Mouse (Mus musculus) hindbrain, embryonic 10.5 days (tissue): Measurements from ENCODE around the gene Zfp30. TPM values are rescaled to one million over a fixed set of nuclear protein-coding genes. Genes with fewer than 3 reads are reported as not detected.

Source experiments
- DNase-seq: peaks from one replicate; pipeline ENCODE4 v3.0.0-alpha.2; 2017; ENCODE audit warnings: low spot score
- H3K27ac ChIP-seq: fragments of 300-500 bp; sonication (generic); 2 replicates; pipeline ENCODE4 v1.5.1; 2016; ENCODE audit warnings: mild to moderate bottlenecking, moderate library complexity
- H3K27me3 ChIP-seq: fragments of 300-500 bp; sonication (generic); 2 replicates; pipeline ENCODE4 v1.6.1; 2016; ENCODE audit warnings: mild to moderate bottlenecking; ENCODE audit not compliant: poor library complexity, insufficient read depth, severe bottlenecking
- H3K36me3 ChIP-seq: fragments of 300-500 bp; sonication (generic); 2 replicates; pipeline ENCODE4 v1.6.1; 2016; ENCODE audit warnings: mild to moderate bottlenecking, moderate library complexity
- H3K4me1 ChIP-seq: fragments of 300-500 bp; sonication (generic); replicated peaks from 2 replicates; pipeline ENCODE4 v1.6.1; 2016; ENCODE audit warnings: mild to moderate bottlenecking
- H3K4me3 ChIP-seq: fragments of 300-500 bp; sonication (generic); 2 replicates; pipeline ENCODE4 v1.5.1; 2016; ENCODE audit warnings: mild to moderate bottlenecking, moderate library complexity
- H3K9me3 ChIP-seq: fragments of 300-500 bp; sonication (generic); 2 replicates; pipeline ENCODE4 v1.6.1; 2016; ENCODE audit warnings: mild to moderate bottlenecking, moderate library complexity
- WGBS: fragments of 180-500 bp; shearing (Covaris S2); methylation state at CpG from one replicate; pipeline ENCODE4 v1.1.7; 2016; 5-methylcytosine and 5-hydroxymethylcytosine counted together
- polyA plus RNA-seq: library from polyadenylated mRNA; unstranded; fragments of >200 nt; fragmentation: Nextera tagmentation; extraction: Ambion mirVana; gene quantifications from 2 replicates; pipeline ENCODE4 v1.2.1, GENCODE M21; 2016

Zfp30 gene
- polyA plus RNA-seq: 5.8 and 6.4 TPM in 2 replicates

GRCm38 (mm10) chr7:29783871-29784551 is at the start of gene Zfp30:
Zfp30 (plus strand) TSS chr7:29783998.
- H3K36me3 ChIP-seq: peaks cover 32% of the 10 kb centered on the region
- H3K27ac ChIP-seq: peak within 1 kb of the TSS; percentile 92
- under 1% methylated on average over 45 of the region's 45 CpGs for WGBS
- no peaks in the 10 kb centered on the region for H3K27me3 ChIP-seq
- H3K4me1 ChIP-seq: peaks cover 21% of the 10 kb centered on the region
- DNase-seq: peak; percentile 94
- peak within 1 kb of the TSS; percentile 94 for H3K4me3 ChIP-seq
- peaks cover 4% of the 10 kb centered on the region; the same call in 1 of the 2 replicates for H3K9me3 ChIP-seq

GRCm38 (mm10) chr7:29742258-29742657 is 41.5 kb upstream of the Zfp30 start:
- WGBS: 90% methylated on average over 3 of the region's 3 CpGs
- no peak for DNase-seq
- no peaks in the 10 kb centered on the region for H3K27me3 ChIP-seq
- no peak overlapping the region for H3K27ac ChIP-seq
- no peaks in the 10 kb centered on the region for H3K36me3 ChIP-seq
- no peaks in the 10 kb centered on the region for H3K4me1 ChIP-seq
- no peaks in the 10 kb centered on the region for H3K9me3 ChIP-seq
- no peak overlapping the region for H3K4me3 ChIP-seq

- Histone ChIP-seq H3K27me3 (no peaks in the 10 kb centered on the region), H3K36me3 (no peaks in the 10 kb centered on the region), H3K4me1 (no peaks in the 10 kb centered on the region), H3K27ac (no peak overlapping the region), H3K4me3 (no peak overlapping the region), H3K9me3 (peaks cover 14% of the 10 kb centered on the region)
- no peak for DNase-seq
- 86% methylated on average over 5 of the region's 5 CpGs for WGBS
Measured at GRCm38 (mm10) chr7:29760476-29760875, 23.3 kb upstream of the Zfp30 start.

GRCm38 (mm10) chr7:29764702-29765101 is 19.1 kb upstream of the Zfp30 start:
- WGBS: 76% methylated on average over 7 of the region's 7 CpGs
- Histone ChIP-seq H3K36me3 (no peaks in the 10 kb centered on the region), H3K27ac (no peak overlapping the region), H3K4me1 (peaks cover 18% of the 10 kb centered on the region), H3K4me3 (no peak overlapping the region), H3K27me3 (no peaks in the 10 kb centered on the region), H3K9me3 (no peaks in the 10 kb centered on the region)
- DNase-seq: no peak

GRCm38 (mm10) chr7:29767058-29767686 is 16.6 kb upstream of the Zfp30 start:
- peaks cover 14% of the 10 kb centered on the region for H3K36me3 ChIP-seq
- WGBS: 3% methylated on average over 15 of the region's 15 CpGs
- DNase-seq: peak; percentile 80
- no peaks in the 10 kb centered on the region for H3K9me3 ChIP-seq
- H3K27ac ChIP-seq: peak overlapping the region; percentile 87
- peak overlapping the region; percentile 75 for H3K4me3 ChIP-seq
- H3K27me3 ChIP-seq: no peaks in the 10 kb centered on the region
- peaks cover 23% of the 10 kb centered on the region for H3K4me1 ChIP-seq

- no peaks in the 10 kb centered on the region for H3K9me3 ChIP-seq
- DNase-seq: peak; percentile 87
- H3K27me3 ChIP-seq: no peaks in the 10 kb centered on the region
- peaks cover 25% of the 10 kb centered on the region for H3K36me3 ChIP-seq
- H3K4me1 ChIP-seq: peaks cover 23% of the 10 kb centered on the region
- under 1% methylated on average over 32 of the region's 32 CpGs for WGBS
- H3K27ac ChIP-seq: peak within 1 kb of the TSS; percentile 93
- H3K4me3 ChIP-seq: peak within 1 kb of the TSS; percentile 75
Measured at GRCm38 (mm10) chr7:29768090-29768900, 15.5 kb upstream of the Zfp30 start, which contains the start of gene Zfp84. Zfp84 (plus strand) TSS chr7:29768552.

DNA sequence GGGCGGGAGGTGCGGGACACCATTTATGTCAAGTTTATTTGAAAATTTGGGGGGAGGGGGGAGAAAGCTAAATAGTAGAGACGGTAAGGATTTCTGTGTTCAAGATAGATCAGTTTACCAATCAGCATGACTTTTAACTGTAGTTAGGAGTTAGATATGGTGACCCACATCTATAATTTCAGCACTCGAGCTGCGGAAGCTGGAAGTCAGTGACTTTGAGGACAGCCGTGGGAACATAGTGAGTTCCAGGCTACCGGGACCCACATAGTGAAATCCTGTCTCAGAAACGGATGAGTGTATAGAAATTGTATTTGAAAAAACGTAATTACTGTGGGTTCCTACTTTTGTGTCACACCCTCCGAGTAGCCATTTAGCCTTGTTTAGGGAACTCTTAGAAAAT is 14.8 kb upstream of the Zfp30 start:
- H3K27ac ChIP-seq: peak overlapping the region; percentile 93
- peaks cover 23% of the 10 kb centered on the region for H3K4me1 ChIP-seq
- H3K27me3 ChIP-seq: no peaks in the 10 kb centered on the region
- peaks cover 32% of the 10 kb centered on the region for H3K36me3 ChIP-seq
- no peak for DNase-seq
- no peaks in the 10 kb centered on the region for H3K9me3 ChIP-seq
- H3K4me3 ChIP-seq: peak overlapping the region; percentile 75
- 10% methylated on average over 10 of the region's 10 CpGs for WGBS

DNA sequence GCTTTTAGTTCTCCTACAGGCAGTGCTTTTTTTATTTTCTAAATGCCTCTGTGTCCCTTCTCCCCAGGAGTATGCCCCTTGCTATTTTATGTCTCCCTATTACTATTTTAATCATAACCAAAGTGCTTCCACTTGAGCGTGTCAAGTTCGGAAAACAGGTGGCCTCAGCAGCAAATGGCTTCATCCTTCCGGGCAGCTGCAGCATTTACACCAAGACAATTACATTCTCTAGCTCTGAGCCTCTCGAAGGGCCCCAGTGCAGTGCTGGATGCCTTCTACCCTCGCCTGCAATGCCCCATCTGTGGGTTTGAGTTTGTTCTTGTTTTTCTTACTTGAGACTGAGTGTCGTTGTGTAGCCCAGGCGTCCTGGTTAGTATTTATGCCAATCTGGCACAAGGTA is 10.3 kb upstream of the Zfp30 start:
- 92% methylated on average over 7 of the region's 7 CpGs for WGBS
- Histone ChIP-seq H3K27me3 (no peaks in the 10 kb centered on the region), H3K27ac (no peak overlapping the region), H3K4me3 (no peak overlapping the region), H3K9me3 (peaks cover 5% of the 10 kb centered on the region; the same call in 1 of the 2 replicates), H3K36me3 (peaks cover 77% of the 10 kb centered on the region), H3K4me1 (peaks cover 12% of the 10 kb centered on the region)
- DNase-seq: no peak

GRCm38 (mm10) chr7:29774371-29774770 is 9.4 kb upstream of the Zfp30 start:
- Histone ChIP-seq H3K4me3 (no peak overlapping the region), H3K27ac (no peak overlapping the region), H3K4me1 (peaks cover 9% of the 10 kb centered on the region), H3K36me3 (peaks cover 86% of the 10 kb centered on the region), H3K9me3 (peaks cover 5% of the 10 kb centered on the region; the same call in 1 of the 2 replicates), H3K27me3 (no peaks in the 10 kb centered on the region)
- no peak for DNase-seq
- WGBS: 88% methylated on average over 3 of the region's 3 CpGs

DNA sequence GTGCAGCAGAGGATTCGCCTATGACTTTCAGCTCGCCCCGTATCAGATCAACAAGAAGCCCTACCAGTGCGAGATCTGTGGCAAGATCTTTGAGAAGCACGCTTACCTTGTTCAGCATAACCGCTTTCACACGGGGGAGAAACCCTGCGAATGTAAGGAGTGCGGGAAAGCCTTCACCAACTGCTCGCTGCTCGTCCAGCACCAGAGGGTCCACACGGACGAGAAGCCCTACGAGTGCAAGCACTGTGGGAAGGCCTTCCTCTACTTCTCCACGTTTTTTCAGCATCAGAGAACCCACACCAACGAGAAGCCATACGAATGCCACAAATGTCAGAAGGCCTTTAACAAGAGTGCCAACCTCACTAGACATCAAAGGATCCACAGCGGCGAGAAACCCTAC is 7.2 kb upstream of the Zfp30 start:
- Histone ChIP-seq H3K4me3 (no peak overlapping the region), H3K36me3 (peaks cover 84% of the 10 kb centered on the region), H3K9me3 (peaks cover 5% of the 10 kb centered on the region; the same call in 1 of the 2 replicates), H3K27ac (no peak overlapping the region), H3K27me3 (no peaks in the 10 kb centered on the region), H3K4me1 (no peaks in the 10 kb centered on the region)
- 96% methylated on average over 19 of the region's 19 CpGs for WGBS
- DNase-seq: no peak

GRCm38 (mm10) chr7:29777372-29777771 is 6.4 kb upstream of the Zfp30 start:
- no peaks in the 10 kb centered on the region for H3K4me1 ChIP-seq
- no peak overlapping the region for H3K27ac ChIP-seq
- 94% methylated on average over 10 of the region's 10 CpGs for WGBS
- no peak for DNase-seq
- peaks cover 5% of the 10 kb centered on the region; the same call in 1 of the 2 replicates for H3K9me3 ChIP-seq
- H3K36me3 ChIP-seq: peaks cover 76% of the 10 kb centered on the region
- no peaks in the 10 kb centered on the region for H3K27me3 ChIP-seq
- no peak overlapping the region for H3K4me3 ChIP-seq

DNA sequence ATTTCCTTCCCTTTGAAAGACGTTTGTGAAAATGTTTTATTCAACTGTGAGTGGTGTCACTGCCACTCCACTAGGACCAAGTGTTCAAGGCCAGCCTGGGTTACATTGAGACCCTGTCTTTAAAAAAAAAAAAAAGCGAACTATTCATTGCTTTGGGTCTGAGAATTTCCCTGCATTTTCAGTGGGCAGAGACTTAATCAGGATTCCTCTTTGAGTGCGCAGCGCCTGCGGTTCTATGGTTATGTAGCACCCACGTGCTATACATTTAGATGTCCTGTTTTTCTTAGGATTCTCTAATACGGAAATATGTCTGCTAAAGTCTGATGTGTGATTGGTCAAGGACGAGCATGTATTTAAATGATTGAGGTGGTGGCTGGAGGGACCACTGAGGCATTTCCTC is 1.2 kb downstream of the Zfp30 start:
- Histone ChIP-seq H3K4me3 (peak overlapping the region; percentile 94), H3K4me1 (peaks cover 21% of the 10 kb centered on the region), H3K27me3 (no peaks in the 10 kb centered on the region), H3K9me3 (peaks cover 4% of the 10 kb centered on the region; the same call in 1 of the 2 replicates), H3K27ac (no peak overlapping the region), H3K36me3 (peaks cover 32% of the 10 kb centered on the region)
- DNase-seq: no peak
- WGBS: 65% methylated on average over 8 of the region's 8 CpGs
